Mouse (Mus musculus) kidney, postnatal 14 days (tissue): Measurements from ENCODE around the gene Hoxc6.
A peak's percentile ranks its signal among the peaks of the same experiment; 100 is the strongest.

ENCODE experiments used
- DNase-seq: peaks from one replicate; pipeline ENCODE4 v3.0.0; 2022; ENCODE audit warnings: mixed read lengths

Hoxc6 gene

GRCm38 (mm10) chr15:103051670-103052069, 53.6 kb downstream of the Hoxc6 start:
- no peak for DNase-seq

GRCm38 (mm10) chr15:103053210-103053609, 55.2 kb downstream of the Hoxc6 start:
- DNase-seq = no peak

- peak; percentile 50 for DNase-seq
Observed at GRCm38 (mm10) chr15:103056396-103056795, 58.3 kb downstream of the Hoxc6 start.

GRCm38 (mm10) chr15:103058715-103059114, 60.7 kb downstream of the Hoxc6 start:
- DNase-seq = no peak

- DNase-seq = peak; percentile 36
Observed at GRCm38 (mm10) chr15:103059393-103059992, 61.4 kb downstream of the Hoxc6 start.

GRCm38 (mm10) chr15:103060021-103060340, 61.9 kb downstream of the Hoxc6 start:
- no peak for DNase-seq

GRCm38 (mm10) chr15:103060341-103061130, 62.5 kb downstream of the Hoxc6 start:
- peak; percentile 85 for DNase-seq

GRCm38 (mm10) chr15:103061131-103061825, 63.2 kb downstream of the Hoxc6 start:
- DNase-seq = peak; percentile 83
